Mouse (Mus musculus) heart, postnatal 0 days (tissue): Measurements from ENCODE around the gene Plekhb2. TPM values are rescaled to one million over a fixed set of nuclear protein-coding genes. Genes with fewer than 3 reads are reported as not detected.

Source experiments
- ATAC-seq: fragments of 200-750 bp; cut with Nextera tagmentation; 2 replicates; pipeline ENCODE4 v1.8.0; 2017; ENCODE audit warnings: low read depth, moderate number of reproducible peaks, moderate library complexity; ENCODE audit not compliant: insufficient read depth
- DNase-seq: peaks from one replicate; pipeline ENCODE4 v3.0.0-alpha.2; 2016; ENCODE audit warnings: low spot score
- H3K27ac ChIP-seq: fragments of 300-500 bp; sonication (generic); 2 replicates; pipeline ENCODE4 v1.5.1; 2014; ENCODE audit warnings: low read depth, mild to moderate bottlenecking
- H3K27me3 ChIP-seq: fragments of 300-500 bp; sonication (generic); 2 replicates; pipeline ENCODE4 v1.6.1; 2014; ENCODE audit warnings: low read length, mixed read lengths; ENCODE audit not compliant: control insufficient read depth, insufficient read depth
- H3K36me3 ChIP-seq: fragments of 300-500 bp; sonication (generic); replicated peaks from 2 replicates; pipeline ENCODE4 v1.6.1; 2014; ENCODE audit warnings: low read length, mixed read lengths; ENCODE audit not compliant: control insufficient read depth, insufficient read depth
- H3K4me1 ChIP-seq: fragments of 300-500 bp; sonication (generic); 2 replicates; pipeline ENCODE4 v1.6.1; 2014; ENCODE audit warnings: antibody characterized with exemption; ENCODE audit not compliant: control insufficient read depth, insufficient read depth
- H3K4me2 ChIP-seq: fragments of 300-500 bp; sonication (generic); 2 replicates; pipeline ENCODE4 v1.6.1; 2014; ENCODE audit warnings: low read depth, mild to moderate bottlenecking, low read length, moderate library complexity
- H3K4me3 ChIP-seq: fragments of 300-500 bp; sonication (generic); 2 replicates; pipeline ENCODE4 v1.5.1; 2014; ENCODE audit warnings: low read depth, low read length
- H3K9ac ChIP-seq: fragments of 300-500 bp; sonication (generic); replicated peaks from 2 replicates; pipeline ENCODE4 v1.6.1; 2014; ENCODE audit warnings: low read depth, low read length, mixed read lengths
- H3K9me3 ChIP-seq: fragments of 300-500 bp; sonication (generic); replicated peaks from 2 replicates; pipeline ENCODE4 v1.6.1; 2016; ENCODE audit warnings: low read length; ENCODE audit not compliant: control insufficient read depth
- CTCF ChIP-seq: IDR thresholded peaks from 2 replicates; pipeline ENCODE4 v1.5.1; 2016; ENCODE audit warnings: antibody characterized with exemption, control low read depth, low read depth
- EP300 ChIP-seq: IDR thresholded peaks from 2 replicates; pipeline ENCODE4 v1.6.1; 2016; ENCODE audit warnings: antibody characterized with exemption, low read depth
- WGBS: fragments of 180-500 bp; shearing (Covaris S2); extraction: QIAGEN DNeasy Blood & Tissue Kit; methylation state at CpG from one replicate; pipeline ENCODE4 v1.1.7; 2014; 5-methylcytosine and 5-hydroxymethylcytosine counted together
- polyA plus RNA-seq: library from polyadenylated mRNA; unstranded; fragments of >200 nt; fragmentation: Nextera tagmentation; extraction: Ambion mirVana; gene quantifications from 2 replicates; pipeline ENCODE4 v1.2.1, GENCODE M21; 2015
- total RNA-seq: library from RNA; depleted of rRNA; stranded (reverse); fragments of >200 nt; gene quantifications from 2 replicates; pipeline ENCODE4 v1.2.3, GENCODE M21; 2014; ENCODE audit warnings: low replicate concordance

Gene Plekhb2
- total and polyA plus RNA-seq, 2 experiments from 2014 or later = 67.2 to 79.3 TPM

DNA sequence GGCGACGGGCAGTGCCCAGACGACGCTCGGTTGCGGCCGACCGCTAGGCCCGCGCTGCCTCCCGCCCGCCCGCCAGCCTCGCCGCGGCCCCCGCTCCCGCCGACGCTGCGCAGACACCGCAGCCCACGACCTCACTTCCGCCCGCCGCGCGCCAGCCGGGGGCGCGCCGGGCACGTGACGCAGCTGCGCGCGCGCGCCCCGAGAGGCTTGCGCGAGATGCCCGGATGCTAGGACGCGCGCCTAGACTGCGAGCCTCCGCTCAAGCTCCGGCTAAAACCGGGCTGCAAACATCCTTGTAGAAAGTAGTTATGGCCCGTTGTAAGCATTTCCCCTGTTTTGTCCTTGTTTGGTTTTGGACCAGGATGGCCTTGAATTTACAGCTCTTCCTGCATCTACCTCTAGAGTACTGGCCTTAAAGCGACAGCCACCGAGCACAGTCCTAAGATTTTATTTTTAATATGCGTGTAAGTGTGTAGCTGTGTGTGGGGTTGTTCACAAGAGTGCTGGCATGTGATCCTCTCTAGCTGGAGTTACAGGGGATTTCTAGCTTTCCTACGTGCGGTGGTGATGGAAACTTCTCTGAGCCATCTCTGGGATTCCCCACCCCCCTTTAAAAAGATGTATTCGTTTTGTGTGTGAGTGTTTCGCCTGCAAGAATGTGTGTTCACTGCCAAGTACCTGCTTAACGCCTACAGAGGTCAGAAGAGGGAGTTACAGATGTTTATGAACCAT, 6.7 kb upstream of the Plekhb2 start, which contains the start of gene Fam168b:
TSS of gene Fam168b (minus strand) at position 179 of the 732 bp plus-strand sequence.
- peaks cover 35% of the 10 kb centered on the region for H3K4me1 ChIP-seq
- WGBS = under 1% methylated on average over 40 of the region's 59 CpGs
- peak; percentile 91 for ATAC-seq

DNA sequence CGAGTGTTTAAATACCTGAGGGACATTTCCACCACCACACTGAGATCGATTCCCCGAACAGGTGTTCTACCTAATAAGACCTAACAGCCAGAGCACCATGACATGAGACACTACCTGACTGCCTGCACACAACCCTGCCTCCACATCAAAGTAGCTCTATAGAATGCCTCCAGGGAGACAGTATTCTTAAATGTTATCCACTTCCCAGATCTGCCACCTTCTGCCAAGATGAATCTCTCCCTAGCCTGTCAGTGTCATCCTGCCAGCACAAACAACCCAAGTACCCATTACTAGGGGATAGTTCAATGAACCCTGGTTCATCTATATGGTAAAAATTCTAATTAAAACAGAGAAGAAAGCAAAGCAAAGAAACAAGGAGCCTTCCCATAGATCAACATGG, 2.7 kb upstream of the Plekhb2 start:
- no peak overlapping the region for H3K9ac ChIP-seq
- H3K4me2 ChIP-seq = no peak overlapping the region
- H3K9me3 ChIP-seq = no peaks in the 10 kb centered on the region
- ATAC-seq (no peak), DNase-seq (no peak)
- 82% methylated on average over 3 of the region's 3 CpGs for WGBS
- H3K4me1 ChIP-seq = peaks cover 6% of the 10 kb centered on the region
- H3K27ac ChIP-seq = no peak overlapping the region
- no peaks in the 10 kb centered on the region for H3K27me3 ChIP-seq
- no peak overlapping the region for H3K4me3 ChIP-seq
- no peaks in the 10 kb centered on the region for H3K36me3 ChIP-seq
- TF ChIP-seq CTCF = no peak
- TF ChIP-seq EP300 = no peak

More for the DNA sequence above, 6.7 kb upstream of the Plekhb2 start, which contains the start of gene Fam168b:
- no peaks in the 10 kb centered on the region for H3K9me3 ChIP-seq
- H3K9ac ChIP-seq = peak within 1 kb of the TSS; percentile 92
- H3K36me3 ChIP-seq = no peaks in the 10 kb centered on the region
- no peak for TF ChIP-seq EP300
- TF ChIP-seq CTCF = no peak
- H3K4me3 ChIP-seq = peak within 1 kb of the TSS; percentile 91
- peak; percentile 86 for DNase-seq
- peak within 1 kb of the TSS; percentile 95 for H3K27ac ChIP-seq
- peak within 1 kb of the TSS; percentile 67 for H3K4me2 ChIP-seq
- no peaks in the 10 kb centered on the region for H3K27me3 ChIP-seq

DNA sequence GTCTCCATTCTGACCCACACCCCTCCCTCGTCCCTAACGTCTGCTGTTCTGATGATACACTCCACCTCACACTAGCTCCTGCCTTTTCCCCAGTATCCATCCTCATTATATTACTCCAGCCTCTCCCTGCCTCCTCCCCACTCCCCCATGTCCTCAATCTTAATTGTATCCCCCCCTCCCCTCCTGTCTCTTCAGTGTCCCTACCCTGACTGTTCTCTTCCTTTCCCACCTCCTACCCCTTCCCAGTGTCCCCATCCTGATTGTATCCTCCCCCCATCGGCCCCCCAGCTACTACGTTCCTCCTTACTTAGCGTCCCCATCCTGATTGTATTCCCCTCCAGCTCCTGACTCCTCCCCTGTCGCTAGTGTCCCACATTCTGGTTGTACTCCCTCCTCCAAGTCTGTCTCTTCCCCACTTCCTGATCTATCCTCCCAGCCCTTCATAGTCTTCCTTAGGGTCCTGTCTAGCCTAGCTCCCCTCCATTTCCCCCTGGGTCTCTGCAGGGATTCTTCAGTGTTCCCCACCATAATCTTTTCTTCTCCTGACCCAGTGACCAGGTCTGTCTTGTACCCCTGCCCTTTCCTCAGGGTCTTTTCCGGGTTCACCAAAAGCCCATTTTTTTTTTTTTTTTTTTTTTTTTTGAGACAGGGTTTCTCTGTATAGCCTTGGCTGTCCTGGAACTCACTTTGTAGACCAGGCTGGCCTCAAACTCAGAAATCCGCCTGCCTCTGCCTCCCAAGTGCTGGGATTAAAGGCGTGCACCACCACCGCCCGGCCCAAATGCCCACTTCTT, 764 bp downstream of the Plekhb2 start:
- Histone ChIP-seq H3K4me3 (peak overlapping the region; percentile 92), H3K4me1 (peaks cover 4% of the 10 kb centered on the region), H3K9me3 (no peaks in the 10 kb centered on the region), H3K27me3 (no peaks in the 10 kb centered on the region), H3K9ac (peak overlapping the region; percentile 91), H3K36me3 (no peaks in the 10 kb centered on the region), H3K4me2 (peak overlapping the region; percentile 98), H3K27ac (peak overlapping the region; percentile 86; the same call in 1 of the 2 replicates)
- no peak for TF ChIP-seq CTCF
- 0 out of 2 replicates have a peak, but pooled peaks have one; percentile 27 for ATAC-seq
- 42% methylated on average over 11 of the region's 11 CpGs for WGBS
- DNase-seq = peak; percentile 32

GRCm38 (mm10) chr1:34851562-34851961, 1.8 kb downstream of the Plekhb2 start:
- TF ChIP-seq EP300 (no peak), CTCF (no peak)
- Histone ChIP-seq H3K36me3 (no peaks in the 10 kb centered on the region), H3K9ac (peak overlapping the region; percentile 37), H3K4me2 (peak overlapping the region; percentile 23; the same call in 1 of the 2 replicates), H3K27ac (0 out of 2 replicates have a peak overlapping the region, but pooled peaks have one; percentile 22), H3K9me3 (no peaks in the 10 kb centered on the region), H3K27me3 (no peaks in the 10 kb centered on the region), H3K4me3 (no peak overlapping the region), H3K4me1 (peaks cover 4% of the 10 kb centered on the region)
- DNase-seq (no peak), ATAC-seq (no peak)
- WGBS = 45% methylated on average over 6 of the region's 6 CpGs

GRCm38 (mm10) chr1:34852116-34852878, 2.5 kb downstream of the Plekhb2 start:
- no peak for TF ChIP-seq CTCF
- no peak for TF ChIP-seq EP300
- Histone ChIP-seq H3K27me3 (no peaks in the 10 kb centered on the region), H3K36me3 (no peaks in the 10 kb centered on the region), H3K27ac (0 out of 2 replicates have a peak overlapping the region, but pooled peaks have one; percentile 22), H3K9me3 (no peaks in the 10 kb centered on the region), H3K4me3 (no peak overlapping the region), H3K9ac (peak overlapping the region; percentile 37), H3K4me1 (peaks cover 4% of the 10 kb centered on the region), H3K4me2 (no peak overlapping the region)
- WGBS = 68% methylated on average over 11 of the region's 11 CpGs
- DNase-seq (no peak), ATAC-seq (no peak)
